Mouse (Mus musculus) inflammation-experienced regulatory T-cells, adult 6 months (primary cell): ENCODE results near the gene Nwd1. TPM values are rescaled to one million over a fixed set of nuclear protein-coding genes. Genes with fewer than 3 reads are reported as not detected.

Experiments used
- ATAC-seq: one replicate; pipeline ENCODE4 v1.8.0; 2017
- polyA plus RNA-seq, 3 experiments: library from polyadenylated mRNA; unstranded; fragments of 100-300 nt; shearing (Covaris generic); gene quantifications; one replicate each; pipeline ENCODE4 v1.2.1; 2017

The Nwd1 gene
- polyA plus RNA-seq, 3 experiments from 2014 or later = 0.08 TPM; not detected in 2

DNA sequence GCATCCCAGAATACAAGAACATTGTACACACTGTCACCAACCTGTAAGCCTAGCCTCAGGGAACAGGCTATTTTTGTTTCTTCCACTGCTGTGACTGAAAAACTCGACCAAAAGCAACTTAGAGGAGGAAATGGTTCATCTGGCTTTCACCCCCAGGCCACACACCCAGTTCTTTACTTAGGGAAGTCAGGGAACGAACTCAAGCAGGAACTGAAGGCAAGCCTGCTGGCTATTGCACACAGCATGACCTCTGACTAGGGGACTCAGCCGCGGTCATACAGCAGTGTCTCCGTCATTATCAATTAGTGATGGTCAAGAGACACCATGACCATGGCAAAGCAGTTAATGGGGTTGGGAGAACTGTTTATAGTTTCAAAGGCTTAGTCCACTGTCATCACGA lies 66.1 kb downstream of the Nwd1 start:
- no peak for ATAC-seq

DNA sequence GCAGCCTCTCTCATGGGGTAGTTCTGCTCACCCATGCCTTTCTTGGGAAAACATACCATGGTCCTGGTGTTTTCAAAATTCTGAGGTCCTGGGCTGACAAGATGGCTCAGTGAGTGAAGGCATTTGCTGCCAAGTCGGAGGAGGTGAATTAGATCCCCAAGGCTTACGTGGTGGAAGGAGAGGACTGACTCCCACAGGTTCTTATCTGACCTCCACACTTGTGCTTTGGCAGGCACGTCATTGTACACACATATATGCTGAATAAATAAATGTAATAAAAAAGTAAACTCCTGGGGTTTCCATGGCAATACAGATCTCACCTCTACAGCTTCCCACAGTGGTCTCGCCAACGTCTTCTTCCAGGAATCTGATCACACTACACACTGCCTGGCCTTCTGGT lies 70.1 kb downstream of the Nwd1 start:
- no peak for ATAC-seq

- ATAC-seq = no peak
These were observed 74.0 kb downstream of the Nwd1 start for GRCm38 (mm10) chr8:72720541-72720940.

DNA sequence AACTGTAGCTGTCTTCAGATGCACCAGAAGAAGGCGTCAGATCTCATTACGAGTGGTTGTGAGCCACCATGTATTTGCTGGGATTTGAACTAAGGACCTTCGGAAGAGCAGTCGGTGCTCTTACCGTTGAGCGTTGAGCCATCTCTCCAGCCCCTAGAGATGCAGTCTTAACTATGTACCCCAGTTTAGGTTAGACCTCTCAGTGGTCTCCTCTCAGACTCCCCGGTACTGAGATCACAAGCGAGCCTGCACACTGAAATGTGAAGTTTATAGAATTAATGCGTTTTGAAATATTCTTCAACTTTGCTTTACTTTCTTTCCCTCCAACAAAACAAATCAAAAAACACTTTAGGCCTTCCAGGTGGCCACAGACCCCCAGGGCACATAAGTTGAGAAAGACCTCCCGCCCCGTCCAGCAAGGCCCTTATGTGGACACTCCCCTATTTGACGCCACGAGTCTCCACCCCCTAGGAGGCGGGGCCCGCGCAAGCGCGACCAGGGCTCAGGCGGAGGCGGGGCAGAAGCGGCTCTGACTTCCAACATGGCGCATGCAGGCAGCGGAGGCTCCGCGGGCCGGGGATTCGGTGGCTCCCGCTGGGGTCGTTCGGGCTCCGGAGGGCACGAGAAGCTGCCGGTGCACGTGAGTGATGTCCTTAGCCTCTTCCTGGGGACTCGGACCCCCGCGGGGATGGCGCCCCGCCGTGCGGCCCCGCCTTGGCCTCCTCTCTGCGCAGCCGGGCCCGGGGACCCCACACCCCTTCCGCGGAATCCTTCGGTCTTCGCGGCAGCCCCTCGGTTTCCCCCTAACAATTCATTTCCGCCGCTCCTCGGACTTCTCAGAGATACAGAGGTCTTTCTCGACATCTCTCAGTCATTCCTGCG lies 76.5 kb downstream of the Nwd1 start, which contains the start of gene Sin3b:
Gene Sin3b, plus strand, starts transcription at position 517 of the 882 bp plus-strand sequence.
- ATAC-seq = peak; percentile 99

- ATAC-seq = no peak
These were observed 77.1 kb downstream of the Nwd1 start for GRCm38 (mm10) chr8:72723651-72724001.

- ATAC-seq = no peak
These were observed 82.1 kb downstream of the Nwd1 start for GRCm38 (mm10) chr8:72728636-72729035.

DNA sequence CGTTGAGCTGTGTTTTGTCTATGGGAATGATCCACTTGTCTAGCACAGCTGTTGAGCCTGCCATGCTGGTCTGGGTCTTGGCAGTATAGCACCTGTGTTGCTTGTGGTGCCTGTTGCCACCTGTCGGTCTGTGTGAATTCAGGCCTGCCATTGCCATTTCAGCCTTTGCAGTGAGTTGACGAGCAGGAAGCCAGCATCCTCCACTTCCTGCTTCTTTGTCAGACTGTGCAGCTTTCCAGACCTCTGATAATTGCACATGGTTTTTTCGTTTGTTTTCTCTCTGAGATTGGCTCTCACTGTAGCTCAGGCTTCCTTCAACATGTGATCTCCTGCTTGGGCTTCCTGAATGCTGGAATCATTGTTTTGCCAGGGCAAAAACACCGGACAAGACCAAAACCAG lies 88.5 kb downstream of the Nwd1 start:
- peak; percentile 54 for ATAC-seq

DNA sequence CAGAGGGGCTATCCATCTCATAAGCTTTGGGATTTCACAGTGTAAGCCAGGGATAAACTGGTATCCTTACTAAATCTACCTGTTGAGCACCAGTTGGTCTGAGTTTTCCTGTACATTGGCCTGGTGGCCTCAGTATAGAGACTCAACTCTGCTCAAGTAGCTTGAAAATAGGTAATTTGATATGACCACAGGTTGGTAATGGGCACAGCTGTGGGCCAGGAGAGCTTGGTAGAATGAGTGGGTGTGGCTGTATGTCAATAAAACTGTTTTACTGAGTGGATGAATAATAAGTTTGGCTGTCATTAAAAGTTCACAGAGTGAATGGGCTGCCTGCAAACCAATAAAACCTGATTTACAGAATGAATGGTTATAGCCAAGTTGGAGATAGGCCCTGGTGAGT lies 90.4 kb downstream of the Nwd1 start:
- no peak for ATAC-seq

DNA sequence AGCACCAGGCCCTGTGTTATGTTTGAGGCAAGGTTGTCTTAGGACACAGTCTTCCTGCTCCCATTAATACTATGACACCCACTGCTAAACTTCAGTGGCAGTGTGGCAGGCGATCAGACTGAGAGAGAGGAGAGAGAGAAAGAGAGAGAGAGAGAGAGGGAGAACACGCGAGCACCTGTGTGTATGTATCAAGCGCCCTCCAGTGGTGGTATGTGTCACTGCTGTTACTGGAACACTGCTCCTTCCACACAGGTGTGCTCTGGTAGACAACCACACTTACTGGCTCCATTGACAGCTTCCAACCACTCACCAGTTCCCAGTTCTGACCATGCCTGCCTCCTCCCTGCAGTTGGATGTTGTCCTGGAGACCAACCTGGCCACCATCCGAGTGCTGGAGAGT lies 99.5 kb downstream of the Nwd1 start:
- ATAC-seq = peak; percentile 65

DNA sequence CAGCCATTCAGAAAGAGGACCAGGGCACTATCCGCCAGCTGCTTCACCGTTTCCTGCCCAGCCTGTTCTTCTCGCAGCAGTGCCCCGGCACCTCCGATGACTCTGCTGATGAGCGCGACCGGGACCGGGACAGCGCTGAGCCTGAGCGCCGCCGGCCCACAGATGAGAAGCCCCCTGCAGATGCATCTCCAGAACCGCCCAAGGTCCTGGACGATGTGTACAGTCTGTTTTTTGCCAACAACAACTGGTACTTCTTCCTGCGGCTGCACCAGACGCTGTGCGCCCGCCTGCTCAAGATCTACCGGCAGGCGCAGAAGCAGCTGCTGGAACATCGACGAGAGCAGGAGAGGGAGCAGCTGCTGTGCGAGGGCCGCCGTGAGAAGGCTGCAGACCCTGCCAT lies 103.3 kb downstream of the Nwd1 start:
- ATAC-seq = no peak

GRCm38 (mm10) chr8:72750266-72750665 lies 103.8 kb downstream of the Nwd1 start:
- no peak for ATAC-seq

DNA sequence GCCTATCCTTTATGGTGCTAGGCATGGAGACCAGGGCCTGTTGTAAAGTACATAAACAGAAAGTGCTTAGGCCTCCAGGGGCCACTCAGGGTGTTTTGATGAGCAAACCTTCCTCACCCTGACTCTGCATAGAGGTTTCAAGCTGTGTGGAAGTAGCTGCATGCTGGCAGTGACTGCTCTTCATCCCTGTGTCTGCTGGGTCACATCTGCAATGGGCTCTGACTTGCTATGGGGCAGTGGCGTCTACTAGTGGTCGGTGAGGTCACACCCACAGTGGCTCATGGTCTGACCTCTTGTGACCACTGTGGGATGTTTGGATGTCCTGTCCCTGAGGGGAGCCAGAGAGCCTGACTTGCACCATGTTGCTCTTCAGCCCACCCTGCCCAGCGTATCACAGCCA lies 104.6 kb downstream of the Nwd1 start:
- no peak for ATAC-seq

DNA sequence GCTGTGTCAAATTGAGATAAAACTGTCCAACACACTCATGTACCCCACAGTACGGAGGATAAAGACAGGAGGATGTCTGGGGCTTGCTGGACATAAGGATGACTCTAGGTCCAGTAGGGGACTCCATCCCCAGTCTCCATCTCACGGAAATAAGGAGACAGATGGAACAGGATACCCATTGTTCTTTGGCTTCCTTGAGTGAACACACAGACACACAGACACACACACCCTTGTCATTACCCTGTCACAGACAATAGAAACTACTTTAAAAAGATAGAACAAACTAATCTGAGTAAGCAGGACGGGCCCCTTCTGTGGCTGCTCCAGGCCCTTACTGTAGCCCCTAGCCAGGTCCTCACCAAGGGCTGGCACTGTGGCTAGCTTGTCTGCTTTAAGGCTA lies 105.8 kb downstream of the Nwd1 start:
- no peak for ATAC-seq

GRCm38 (mm10) chr8:72753165-72753564 lies 106.7 kb downstream of the Nwd1 start:
- ATAC-seq = no peak

- ATAC-seq = no peak
These were observed 107.3 kb downstream of the Nwd1 start for GRCm38 (mm10) chr8:72753781-72754180.

GRCm38 (mm10) chr8:72756031-72756430 lies 109.5 kb downstream of the Nwd1 start:
- no peak for ATAC-seq

DNA sequence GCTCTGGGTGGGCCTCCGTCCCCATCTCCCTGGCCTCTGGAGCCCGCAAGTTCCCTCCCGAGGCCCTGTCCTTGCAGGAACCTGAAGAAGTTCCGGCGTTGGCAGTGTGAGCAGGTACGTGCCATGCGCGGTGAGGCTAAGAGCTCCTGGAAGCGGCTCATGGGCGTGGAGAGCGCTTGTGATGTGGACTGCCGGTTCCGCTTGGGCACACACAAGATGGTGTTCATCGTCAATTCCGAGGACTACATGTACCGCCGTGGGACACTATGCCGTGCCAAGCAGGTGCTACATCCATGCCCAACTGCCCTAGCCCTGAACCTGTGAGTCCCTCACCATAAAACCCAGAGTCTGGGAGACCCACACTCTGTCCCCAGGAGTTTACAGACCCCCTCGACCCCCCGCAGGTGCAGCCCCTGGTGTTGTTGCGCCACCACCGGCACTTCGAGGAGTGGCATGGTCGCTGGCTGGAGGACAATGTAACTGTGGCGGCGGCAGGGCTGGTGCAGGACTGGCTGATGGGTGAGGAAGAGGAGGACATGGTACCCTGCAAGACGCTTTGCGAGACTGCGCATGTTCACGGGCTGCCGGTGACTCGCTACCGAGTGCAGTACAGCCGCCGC lies 110.4 kb downstream of the Nwd1 start:
- ATAC-seq = no peak

GRCm38 (mm10) chr8:72757426-72758195 lies 111.1 kb downstream of the Nwd1 start:
- no peak for ATAC-seq

- no peak for ATAC-seq
These were observed 111.8 kb downstream of the Nwd1 start for GRCm38 (mm10) chr8:72758310-72758709.

DNA sequence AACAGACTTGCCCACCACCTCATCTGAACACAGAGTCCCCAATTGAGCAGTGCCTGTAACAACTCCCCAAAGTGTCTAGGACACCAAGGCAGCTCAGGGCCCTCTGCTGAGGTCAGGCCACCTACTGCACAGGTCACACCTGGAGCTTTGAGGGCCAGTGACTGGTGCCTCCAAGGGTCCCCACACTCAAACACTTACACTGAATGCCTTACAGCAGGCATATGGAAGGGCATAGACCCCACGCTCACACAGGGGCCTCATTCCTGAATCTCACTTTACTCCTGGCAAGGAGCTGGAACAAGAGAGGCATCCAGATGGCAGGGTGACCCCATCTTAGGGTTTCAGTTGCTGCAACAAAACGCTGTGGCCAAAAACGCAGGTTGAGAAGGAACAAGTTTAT lies 113.7 kb downstream of the Nwd1 start:
- ATAC-seq = no peak

GRCm38 (mm10) chr8:72761322-72762051 lies 115.0 kb downstream of the Nwd1 start, which contains the start of gene F2rl3:
Gene F2rl3 (plus strand): TSS chr8:72761880.
- ATAC-seq = peak; percentile 87

DNA sequence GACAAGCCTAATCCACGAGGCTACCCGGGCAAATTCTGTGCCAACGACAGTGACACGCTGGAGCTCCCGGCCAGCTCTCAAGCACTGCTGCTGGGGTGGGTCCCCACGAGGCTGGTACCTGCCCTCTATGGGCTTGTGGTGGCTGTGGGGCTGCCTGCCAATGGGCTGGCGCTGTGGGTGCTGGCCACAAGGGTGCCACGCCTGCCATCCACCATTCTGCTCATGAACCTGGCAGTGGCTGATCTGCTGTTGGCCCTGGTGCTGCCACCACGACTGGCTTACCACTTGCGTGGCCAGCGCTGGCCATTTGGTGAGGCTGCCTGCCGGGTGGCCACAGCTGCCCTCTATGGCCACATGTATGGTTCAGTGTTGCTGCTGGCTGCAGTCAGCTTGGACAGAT lies 115.8 kb downstream of the Nwd1 start:
- ATAC-seq = no peak

DNA sequence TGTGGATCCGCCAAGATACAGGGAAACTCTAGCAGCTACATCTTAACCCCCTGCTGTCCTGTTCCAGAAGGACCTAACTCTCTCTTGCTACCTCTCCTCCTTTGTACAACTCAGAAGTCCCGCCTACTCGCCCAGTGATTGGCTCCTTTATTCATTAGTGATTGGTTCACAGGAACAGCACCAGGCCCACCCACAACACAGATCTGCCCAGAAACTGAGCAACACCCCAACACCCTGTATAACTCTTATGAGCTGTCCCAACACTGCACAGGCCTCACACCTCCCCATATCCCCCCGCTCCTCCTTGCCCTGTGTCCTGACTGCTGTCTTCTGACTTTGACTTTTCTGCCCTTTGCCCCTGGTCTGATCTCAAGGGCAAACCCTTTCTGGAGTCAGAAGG lies 119.2 kb downstream of the Nwd1 start:
- ATAC-seq = no peak
